In genomic region chr14:21750881-21751542, GRCm38 (mm10) we compare ENCODE assay signal across 8 mouse cellular contexts. TPM values are rescaled to one million over a fixed set of nuclear protein-coding genes. Genes with fewer than 3 reads are reported as not detected.
DNase-seq lines count a peak whose midpoint lies in the region; ATAC-seq lines count a peak whose summit lies in the region.

TSS of gene Dusp13 (minus strand) at chr14:21751181.

- peak within 1 kb of the TSS; percentile 84 for H3K4me3 ChIP-seq in forebrain, embryonic 16.5 days (replicated peaks; ENCODE audit: low read length)
- H3K4me3 ChIP-seq in lung, embryonic 15.5 days, result peak within 1 kb of the TSS; percentile 100

- no peaks in the 10 kb centered on the region for H3K36me3 ChIP-seq in forebrain, embryonic 16.5 days (ENCODE audit: control insufficient read depth, insufficient read depth)
- no peaks in the 10 kb centered on the region for H3K36me3 ChIP-seq in lung, embryonic 15.5 days

- peak within 1 kb of the TSS; percentile 74 for H3K4me2 ChIP-seq in forebrain, embryonic 16.5 days (ENCODE audit: low read length)
- H3K4me2 ChIP-seq in lung, embryonic 15.5 days, result peak within 1 kb of the TSS; percentile 87

- ATAC-seq in forebrain, embryonic 16.5 days, result peak; percentile 74
- peak; percentile 61 to 65; a peak in 3 of 4 replicates for ATAC-seq in hematopoietic stem cell, adult 5-6 weeks (replicated peaks in 1 of 2; ENCODE audit: insufficient read depth in 1 of 2, low FRiP score in 2 of 2, low TSS enrichment in 1 of 2, low read depth in 1 of 2, poor library complexity in 2 of 2, severe bottlenecking in 2 of 2)
- peak; percentile 73 for ATAC-seq in lung, embryonic 15.5 days (ENCODE audit: borderline replicate concordance, extremely low read depth, low FRiP score, low TSS enrichment)
- peak; percentile 71 for ATAC-seq in neutrophil, adult 5-6 weeks (ENCODE audit: extremely low read depth, insufficient number of reproducible peaks, low FRiP score, poor library complexity, severe bottlenecking)

- WGBS in forebrain, embryonic 16.5 days, result under 1% methylated on average over 26 of the region's 26 CpGs
- WGBS in lung, embryonic 15.5 days, result under 1% methylated on average over 26 of the region's 26 CpGs

- peak within 1 kb of the TSS; percentile 82 for H3K9ac ChIP-seq in forebrain, embryonic 16.5 days (replicated peaks; ENCODE audit: low read depth, low read length)
- peak within 1 kb of the TSS; percentile 90 for H3K9ac ChIP-seq in lung, embryonic 15.5 days

- no peaks in the 10 kb centered on the region for H3K27me3 ChIP-seq in forebrain, embryonic 16.5 days (replicated peaks; ENCODE audit: control insufficient read depth, insufficient read depth, low read length)
- H3K27me3 ChIP-seq in lung, embryonic 15.5 days, result no peaks in the 10 kb centered on the region

- peak; percentile 45 for DNase-seq in ES-CJ7 (ENCODE audit: low read depth, low spot score)
- DNase-seq in cerebellum, adult 11 months, result peak; percentile 56
- DNase-seq in layer of hippocampus, adult 8-10 months (ENCODE audit: low spot score in 2 of 2), result peak; percentile 60 to 64
- peak; percentile 74 for DNase-seq in testis, postnatal 14 days (ENCODE audit: low spot score)

- H3K4me1 ChIP-seq in forebrain, embryonic 16.5 days (replicated peaks; ENCODE audit: control insufficient read depth, insufficient read depth, low read length), result peaks cover 13% of the 10 kb centered on the region
- peaks cover 22% of the 10 kb centered on the region for H3K4me1 ChIP-seq in lung, embryonic 15.5 days

- H3K9me3 ChIP-seq in forebrain, embryonic 16.5 days (ENCODE audit: control insufficient read depth, low read length), result no peaks in the 10 kb centered on the region
- no peaks in the 10 kb centered on the region for H3K9me3 ChIP-seq in lung, embryonic 15.5 days

- peak within 1 kb of the TSS; percentile 86 for H3K27ac ChIP-seq in forebrain, embryonic 16.5 days (ENCODE audit: low read length)
- peak within 1 kb of the TSS; percentile 84 for H3K27ac ChIP-seq in lung, embryonic 15.5 days

RNA-seq across cellular contexts. Expression of gene Dusp13, which starts in this region (rescaled TPM):
- not detected in 2 replicates for polyA plus RNA-seq in forebrain, embryonic 16.5 days (2015; fragmentation: Nextera tagmentation; extraction: Ambion mirVana)
- not detected in 2 replicates for total RNA-seq in hematopoietic stem cell, adult 5-6 weeks (2017)
- 1 to 10 TPM in 1 of 4 experiments, under 1 TPM in 2, not detected in 1; 0.37 to 1.1 (median 0.67) TPM for total RNA-seq in layer of hippocampus, adult 8-10 months (2022)
- polyA plus RNA-seq in lung, embryonic 15.5 days (2015; fragmentation: Nextera tagmentation; extraction: Ambion mirVana), result not detected in 2 replicates
- total RNA-seq in neutrophil, adult 5-6 weeks (2017), result not detected in 2 replicates

Comparison
In these comparisons a context has a peak if more than half of its experiments do, and no peak if none do; other contexts are left out.
1. Peak in every context shown above with its lines: DNase-seq, ATAC-seq, H3K4me3 ChIP-seq and H3K27ac ChIP-seq.
2. Peak in ATAC-seq, H3K4me3 ChIP-seq, H3K27ac ChIP-seq, H3K9ac ChIP-seq and H3K4me2 ChIP-seq in forebrain, embryonic 16.5 days; RNA of the gene not detected or under 1 TPM.
3. Peak in ATAC-seq in hematopoietic stem cell, adult 5-6 weeks; RNA of the gene not detected or under 1 TPM.
4. Peak in ATAC-seq, H3K4me3 ChIP-seq, H3K27ac ChIP-seq, H3K9ac ChIP-seq and H3K4me2 ChIP-seq in lung, embryonic 15.5 days; RNA of the gene not detected or under 1 TPM.
5. Peak in ATAC-seq in neutrophil, adult 5-6 weeks; RNA of the gene not detected or under 1 TPM.